Mouse (Mus musculus) cortical plate, adult 2 months (tissue): Measurements from ENCODE around the gene Cnr2. TPM values are rescaled to one million over a fixed set of nuclear protein-coding genes. Genes with fewer than 3 reads are reported as not detected.

Source experiments
- H3K27ac ChIP-seq: fragments of 200-500 bp; 2 replicates; pipeline ENCODE4 v1.5.1; 2012; ENCODE audit warnings: low read length, control low read depth, inconsistent platforms; ENCODE audit not compliant: insufficient read depth
- H3K4me1 ChIP-seq: fragments of 200-500 bp; 2 replicates; pipeline ENCODE4 v1.6.1; 2011; ENCODE audit warnings: low read length; ENCODE audit not compliant: control insufficient read depth, insufficient read depth
- H3K4me3 ChIP-seq: fragments of 200-500 bp; 2 replicates; pipeline ENCODE4 v1.5.1; 2011; ENCODE audit warnings: mild to moderate bottlenecking, low read length, control low read depth; ENCODE audit not compliant: insufficient read depth
- CTCF ChIP-seq: fragments of 200-500 bp; IDR thresholded peaks from 2 replicates; pipeline ENCODE4 v1.5.1; 2011; ENCODE audit warnings: mild to moderate bottlenecking, control low read depth, low read length; ENCODE audit not compliant: insufficient read depth; ENCODE audit errors: extremely low read depth
- POLR2A ChIP-seq: fragments of 200-500 bp; IDR thresholded peaks from 2 replicates; pipeline ENCODE4 v1.6.1; 2011; ENCODE audit warnings: mild to moderate bottlenecking, low read length, control low read depth; ENCODE audit not compliant: insufficient read depth; ENCODE audit errors: extremely low read depth
- polyA plus RNA-seq: library from polyadenylated mRNA; depleted of rRNA; stranded (reverse); fragments of >200 nt; gene quantifications from 2 replicates; pipeline ENCODE4 v1.2.3, GENCODE M21; 2012

Cnr2 gene
- polyA plus RNA-seq, 1 experiment, result 0.15 TPM

- no peak overlapping the region for H3K27ac ChIP-seq
- no peaks in the 10 kb centered on the region for H3K4me1 ChIP-seq
- H3K4me3 ChIP-seq, result no peak overlapping the region
- TF ChIP-seq POLR2A, result no peak
- no peak for TF ChIP-seq CTCF
These were observed 11.8 kb upstream of the Cnr2 start for GRCm38 (mm10) chr4:135883401-135883851.

- no peak for TF ChIP-seq CTCF
- TF ChIP-seq POLR2A, result no peak
- H3K4me3 ChIP-seq, result no peak overlapping the region
- no peaks in the 10 kb centered on the region for H3K4me1 ChIP-seq
- no peak overlapping the region for H3K27ac ChIP-seq
These were observed 11.2 kb upstream of the Cnr2 start for GRCm38 (mm10) chr4:135883881-135884516.

GRCm38 (mm10) chr4:135884531-135884930, 10.7 kb upstream of the Cnr2 start:
- Histone ChIP-seq H3K4me3 (no peak overlapping the region), H3K27ac (no peak overlapping the region), H3K4me1 (no peaks in the 10 kb centered on the region)
- TF ChIP-seq CTCF (no peak), POLR2A (no peak)

GRCm38 (mm10) chr4:135885676-135886075, 9.5 kb upstream of the Cnr2 start:
- H3K27ac ChIP-seq, result no peak overlapping the region
- H3K4me3 ChIP-seq, result no peak overlapping the region
- no peaks in the 10 kb centered on the region for H3K4me1 ChIP-seq
- no peak for TF ChIP-seq CTCF
- no peak for TF ChIP-seq POLR2A

GRCm38 (mm10) chr4:135886184-135886583, 9.0 kb upstream of the Cnr2 start:
- TF ChIP-seq POLR2A (no peak), CTCF (no peak)
- no peaks in the 10 kb centered on the region for H3K4me1 ChIP-seq

GRCm38 (mm10) chr4:135888448-135889057, 6.6 kb upstream of the Cnr2 start:
- Histone ChIP-seq H3K4me1 (no peaks in the 10 kb centered on the region), H3K4me3 (no peak overlapping the region), H3K27ac (no peak overlapping the region)
- TF ChIP-seq CTCF, result no peak
- no peak for TF ChIP-seq POLR2A

More at GRCm38 (mm10) chr4:135886184-135886583, 9.0 kb upstream of the Cnr2 start:
- Histone ChIP-seq H3K27ac (no peak overlapping the region), H3K4me3 (no peak overlapping the region)

- Histone ChIP-seq H3K4me3 (no peak overlapping the region), H3K4me1 (no peaks in the 10 kb centered on the region), H3K27ac (no peak overlapping the region)
- no peak for TF ChIP-seq CTCF
- no peak for TF ChIP-seq POLR2A
These were observed 5.9 kb upstream of the Cnr2 start for GRCm38 (mm10) chr4:135889146-135889883.

GRCm38 (mm10) chr4:135889884-135890283, 5.3 kb upstream of the Cnr2 start:
- TF ChIP-seq CTCF (peak; percentile 96), POLR2A (no peak)
- Histone ChIP-seq H3K4me3 (no peak overlapping the region), H3K27ac (no peak overlapping the region), H3K4me1 (no peaks in the 10 kb centered on the region)

GRCm38 (mm10) chr4:135891539-135891938, 3.7 kb upstream of the Cnr2 start:
- H3K4me1 ChIP-seq, result no peaks in the 10 kb centered on the region
- TF ChIP-seq CTCF, result no peak
- TF ChIP-seq POLR2A, result no peak
- H3K4me3 ChIP-seq, result no peak overlapping the region
- H3K27ac ChIP-seq, result no peak overlapping the region

GRCm38 (mm10) chr4:135892884-135893283, 2.3 kb upstream of the Cnr2 start:
- no peak overlapping the region for H3K27ac ChIP-seq
- TF ChIP-seq POLR2A (no peak), CTCF (0 out of 2 replicates have a peak, but pooled peaks have one; percentile 0)
- no peak overlapping the region for H3K4me3 ChIP-seq
- H3K4me1 ChIP-seq, result no peaks in the 10 kb centered on the region
